Mouse (Mus musculus) C2C12 (cell line): Measurements from ENCODE around the gene Pax8. TPM values are rescaled to one million over a fixed set of nuclear protein-coding genes. Genes with fewer than 3 reads are reported as not detected.

Experiments used
- H3K27me3 ChIP-seq: one replicate; pipeline ENCODE4 v1.6.1; 2011; ENCODE audit not compliant: control insufficient read depth, insufficient read depth, insufficient read length
- H3K36me3 ChIP-seq: one replicate; pipeline ENCODE4 v1.6.1; 2011; ENCODE audit not compliant: control insufficient read depth, insufficient read depth
- H3K4me3 ChIP-seq: one replicate; pipeline ENCODE4 v1.5.1; 2011; ENCODE audit warnings: mild to moderate bottlenecking, control low read depth; ENCODE audit not compliant: poor library complexity, insufficient read depth, severe bottlenecking
- H3K79me2 ChIP-seq: one replicate; pipeline ENCODE4 v1.6.1; 2011; ENCODE audit not compliant: control insufficient read depth, insufficient read depth
- H3K79me3 ChIP-seq: one replicate; pipeline ENCODE4 v1.6.1; 2011; ENCODE audit warnings: low read depth, control low read depth
- H3ac ChIP-seq: one replicate; pipeline ENCODE3; 2011; ENCODE audit warnings: low read depth; ENCODE audit not compliant: control insufficient read depth, insufficient read length
- CEBPB ChIP-seq: IDR thresholded peaks from one replicate; pipeline ENCODE4 v1.6.1; 2011; ENCODE audit warnings: low read depth, mild to moderate bottlenecking, control low read depth, moderate library complexity
- CTCF ChIP-seq: IDR thresholded peaks from one replicate; pipeline ENCODE4 v1.5.1; 2011; ENCODE audit not compliant: control insufficient read depth, insufficient read depth, insufficient read length
- FOSL1 ChIP-seq: IDR thresholded peaks from one replicate; pipeline ENCODE4 v1.8.0; 2011; ENCODE audit warnings: mild to moderate bottlenecking, low read length; ENCODE audit not compliant: poor library complexity, insufficient read depth, severe bottlenecking
- MAX ChIP-seq: IDR thresholded peaks from one replicate; pipeline ENCODE4 v1.6.1; 2011; ENCODE audit warnings: mild to moderate bottlenecking, control low read depth
- MYOD1 ChIP-seq: IDR thresholded peaks from one replicate; pipeline ENCODE4 v1.6.1; 2011; ENCODE audit warnings: low read depth; ENCODE audit not compliant: control insufficient read depth, insufficient read length
- MYOG ChIP-seq: IDR thresholded peaks from one replicate; pipeline ENCODE4 v1.6.1; 2011; ENCODE audit not compliant: control insufficient read depth, insufficient read length; ENCODE audit errors: extremely low read depth
- USF1 ChIP-seq: IDR thresholded peaks from one replicate; pipeline ENCODE4 v1.6.1; 2011; ENCODE audit warnings: low read depth, mild to moderate bottlenecking, control low read depth, moderate library complexity
- polyA plus RNA-seq: library from polyadenylated mRNA; unstranded; fragments of >200 nt; fragmentation: generic; extraction: Trizol; gene quantifications from one replicate; pipeline ENCODE4 v1.2.1, GENCODE M21; 2012; ENCODE audit warnings: missing spikeins

Pax8 gene
- polyA plus RNA-seq, 1 experiment: not detected

DNA sequence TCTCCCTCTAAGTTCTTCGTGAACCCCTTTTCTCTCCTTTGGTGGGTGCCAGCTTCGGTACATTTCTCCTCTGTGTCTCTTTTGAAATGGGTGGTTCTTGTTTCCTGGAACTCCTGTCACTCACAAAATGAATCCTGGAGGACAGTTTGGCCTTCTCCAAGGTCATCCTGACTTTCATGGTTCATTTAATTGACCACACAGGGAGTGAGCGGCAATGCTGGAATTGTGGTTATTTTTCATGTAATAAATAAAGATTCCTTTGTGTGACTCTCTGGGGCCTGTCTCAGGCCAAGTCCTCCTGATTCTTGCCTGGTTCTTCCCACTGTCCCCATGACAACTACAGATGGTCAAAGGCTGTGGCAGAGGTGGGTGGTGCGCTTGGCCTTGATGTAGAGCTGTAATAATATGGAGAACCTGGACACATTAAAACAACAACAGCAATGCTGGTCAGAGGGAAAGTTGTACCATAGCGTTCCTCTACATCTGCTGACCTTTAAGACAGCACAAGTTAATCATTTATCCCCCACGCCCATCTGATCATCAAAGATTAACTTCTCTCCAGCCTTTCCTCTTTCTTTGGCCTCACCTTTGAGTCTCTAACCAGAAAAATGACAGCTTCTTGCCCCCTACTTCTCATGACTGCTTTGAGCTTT is 54.1 kb downstream of the Pax8 start:
- Histone ChIP-seq H3K27me3 (peaks cover 3% of the 10 kb centered on the region), H3K79me3 (no peaks in the 10 kb centered on the region), H3K79me2 (no peaks in the 10 kb centered on the region), H3K4me3 (no peak overlapping the region), H3K36me3 (no peaks in the 10 kb centered on the region), H3ac (no peak overlapping the region)
- no peak for TF ChIP-seq FOSL1
- TF ChIP-seq CEBPB: no peak
- TF ChIP-seq MYOD1: no peak

DNA sequence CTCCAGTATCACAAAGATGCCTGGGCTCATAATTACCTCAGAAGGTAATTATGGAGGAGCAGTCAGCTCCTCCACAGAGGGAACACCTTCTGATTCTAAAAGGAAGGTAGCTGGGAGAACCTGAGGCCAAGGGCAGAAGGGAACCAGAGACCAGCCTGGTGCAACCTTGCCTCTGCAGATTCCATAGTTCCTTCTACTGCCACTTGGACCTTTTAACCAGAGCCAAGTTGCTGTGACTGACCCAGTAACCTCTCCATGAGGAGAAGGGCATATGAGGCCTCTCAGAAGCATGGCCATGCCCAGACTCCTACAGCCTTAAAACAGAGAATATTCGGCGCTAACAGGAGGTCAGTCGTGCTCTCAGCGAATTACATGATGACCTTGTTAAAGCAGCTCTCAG is 57.8 kb downstream of the Pax8 start:
- Histone ChIP-seq H3K36me3 (no peaks in the 10 kb centered on the region), H3K27me3 (peaks cover 3% of the 10 kb centered on the region), H3ac (no peak overlapping the region), H3K4me3 (no peak overlapping the region), H3K79me2 (no peaks in the 10 kb centered on the region), H3K79me3 (no peaks in the 10 kb centered on the region)
- TF ChIP-seq CEBPB (no peak), FOSL1 (no peak), MYOG (no peak), USF1 (no peak), MAX (no peak), MYOD1 (no peak), CTCF (no peak)

- Histone ChIP-seq H3K4me3 (no peak overlapping the region), H3K36me3 (no peaks in the 10 kb centered on the region), H3K79me2 (no peaks in the 10 kb centered on the region), H3K27me3 (peaks cover 3% of the 10 kb centered on the region), H3K79me3 (no peaks in the 10 kb centered on the region), H3ac (no peak overlapping the region)
- TF ChIP-seq MYOG (no peak), CTCF (no peak), MAX (no peak), FOSL1 (no peak), CEBPB (no peak), USF1 (no peak)
These were observed 58.3 kb downstream of the Pax8 start for GRCm38 (mm10) chr2:24417106-24417505.

DNA sequence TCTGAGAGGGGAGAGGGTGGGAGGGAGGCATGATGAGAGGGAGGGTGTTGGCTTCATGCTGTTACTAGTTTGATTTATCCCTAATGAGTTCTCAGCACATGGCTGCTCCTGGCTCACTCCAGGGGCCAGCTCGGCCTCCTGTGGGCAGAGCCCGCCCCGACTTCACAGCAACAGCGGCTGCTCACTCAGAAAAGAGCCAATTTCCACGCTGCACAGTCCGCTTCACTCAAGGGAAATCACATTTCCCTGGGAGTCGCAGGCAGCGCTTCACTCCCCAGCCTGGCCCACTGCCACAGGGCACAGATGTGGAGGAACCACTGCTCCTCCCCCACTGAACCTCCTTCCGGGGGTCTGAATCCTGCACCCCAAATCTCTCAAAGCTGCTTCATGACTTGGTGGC is 58.7 kb downstream of the Pax8 start:
- Histone ChIP-seq H3K79me3 (no peaks in the 10 kb centered on the region), H3ac (no peak overlapping the region), H3K27me3 (peaks cover 3% of the 10 kb centered on the region), H3K4me3 (no peak overlapping the region), H3K79me2 (no peaks in the 10 kb centered on the region), H3K36me3 (no peaks in the 10 kb centered on the region)
- TF ChIP-seq FOSL1 (no peak), USF1 (no peak), CEBPB (no peak), CTCF (no peak), MYOD1 (no peak), MAX (no peak), MYOG (no peak)

GRCm38 (mm10) chr2:24413677-24414076 is 61.7 kb downstream of the Pax8 start:
- H3K36me3 ChIP-seq: no peaks in the 10 kb centered on the region
- H3K79me3 ChIP-seq: no peaks in the 10 kb centered on the region
- no peaks in the 10 kb centered on the region for H3K79me2 ChIP-seq
- peaks cover 3% of the 10 kb centered on the region for H3K27me3 ChIP-seq
- no peak for TF ChIP-seq MYOG
- no peak for TF ChIP-seq USF1
- TF ChIP-seq FOSL1: no peak
- TF ChIP-seq CTCF: no peak
- no peak for TF ChIP-seq CEBPB
- no peak for TF ChIP-seq MAX
- TF ChIP-seq MYOD1: no peak
- H3K4me3 ChIP-seq: no peak overlapping the region
- H3ac ChIP-seq: no peak overlapping the region

GRCm38 (mm10) chr2:24413172-24413571 is 62.2 kb downstream of the Pax8 start:
- H3K79me3 ChIP-seq: no peaks in the 10 kb centered on the region
- no peaks in the 10 kb centered on the region for H3K36me3 ChIP-seq

More at GRCm38 (mm10) chr2:24413172-24413571, 62.2 kb downstream of the Pax8 start:
- TF ChIP-seq MYOG (no peak), CEBPB (no peak), USF1 (no peak), CTCF (no peak), FOSL1 (no peak), MAX (no peak), MYOD1 (no peak)
- Histone ChIP-seq H3K79me2 (no peaks in the 10 kb centered on the region), H3ac (no peak overlapping the region), H3K4me3 (no peak overlapping the region), H3K27me3 (peaks cover 6% of the 10 kb centered on the region)
